Mouse (Mus musculus) liver, embryonic 14.5 days (tissue): Measurements from ENCODE around the gene Kifc3. TPM values are rescaled to one million over a fixed set of nuclear protein-coding genes. Genes with fewer than 3 reads are reported as not detected.

Experiments
- ATAC-seq: fragments of 200-750 bp; cut with Nextera tagmentation; 2 replicates; pipeline ENCODE4 v1.8.0; 2017; ENCODE audit warnings: moderate number of reproducible peaks, mild to moderate bottlenecking, moderate library complexity; ENCODE audit not compliant: insufficient read depth
- DNase-seq, 3 experiments: peaks; one replicate each; pipeline ENCODE4 v3.0.0-alpha.2; 2012 to 2013; ENCODE audit warnings: low read depth in 3 of 3, low spot score in 3 of 3
- H3K27ac ChIP-seq: fragments of 300-500 bp; sonication (generic); 2 replicates; pipeline ENCODE4 v1.5.1; 2014; ENCODE audit warnings: moderate library complexity, mild to moderate bottlenecking, control low read depth, inconsistent platforms
- H3K27me3 ChIP-seq: fragments of 300-500 bp; sonication (generic); 2 replicates; pipeline ENCODE4 v1.6.1; 2014; ENCODE audit warnings: mild to moderate bottlenecking, low read length, moderate library complexity; ENCODE audit not compliant: control insufficient read depth, insufficient read depth
- H3K36me3 ChIP-seq: fragments of 300-500 bp; sonication (generic); replicated peaks from 2 replicates; pipeline ENCODE4 v1.6.1; 2014; ENCODE audit warnings: low read depth; ENCODE audit not compliant: control insufficient read depth, insufficient read depth
- H3K4me1 ChIP-seq, 2 experiments: fragments of 200-500 bp in 1 of 2; fragments of 300-500 bp in 1 of 2; sonication (generic) in 1 of 2; replicated peaks; 2 replicates each; pipeline ENCODE4 v1.6.1; 2012 to 2014; ENCODE audit warnings: antibody characterized with exemption in 1 of 2, inconsistent platforms in 1 of 2, low read length in 1 of 2; ENCODE audit not compliant: control insufficient read depth in 2 of 2, insufficient read depth in 2 of 2
- H3K4me2 ChIP-seq: fragments of 300-500 bp; sonication (generic); 2 replicates; pipeline ENCODE4 v1.6.1; 2014; ENCODE audit warnings: low read depth, mild to moderate bottlenecking, control low read depth, moderate library complexity
- H3K4me3 ChIP-seq, 2 experiments: fragments of 200-500 bp in 1 of 2; fragments of 300-500 bp in 1 of 2; sonication (generic) in 1 of 2; 2 replicates each; pipeline ENCODE4 v1.5.1; 2012 to 2014; ENCODE audit warnings: low read depth in 2 of 2, low read length in 2 of 2, mild to moderate bottlenecking in 2 of 2, control low read depth in 1 of 2, inconsistent platforms in 1 of 2, moderate library complexity in 1 of 2; ENCODE audit not compliant: insufficient read depth in 1 of 2
- H3K9ac ChIP-seq: fragments of 300-500 bp; sonication (generic); replicated peaks from 2 replicates; pipeline ENCODE4 v1.6.1; 2014; ENCODE audit warnings: mild to moderate bottlenecking, control low read depth, moderate library complexity
- H3K9me3 ChIP-seq: fragments of 300-500 bp; sonication (generic); 2 replicates; pipeline ENCODE4 v1.6.1; 2016; ENCODE audit warnings: low read length, mixed read lengths; ENCODE audit not compliant: control insufficient read depth
- CTCF ChIP-seq: IDR thresholded peaks from 2 replicates; pipeline ENCODE4 v1.5.1; 2016; ENCODE audit warnings: antibody characterized with exemption, low read depth, control low read depth
- EP300 ChIP-seq: IDR thresholded peaks from 2 replicates; pipeline ENCODE4 v1.6.1; 2016; ENCODE audit warnings: antibody characterized with exemption, low read depth
- WGBS: fragments of 180-500 bp; shearing (Covaris S2); extraction: QIAGEN DNeasy Blood & Tissue Kit; methylation state at CpG from one replicate; pipeline ENCODE4 v1.1.7; 2014; ENCODE audit not compliant: insufficient replicate concordance; 5-methylcytosine and 5-hydroxymethylcytosine counted together
- polyA plus RNA-seq, 2 experiments: library from polyadenylated mRNA; depleted of rRNA in 1 of 2; stranded (reverse) in 1 of 2; unstranded in 1 of 2; fragments of >200 nt; fragmentation: Nextera tagmentation in 1 of 2; extraction: Ambion mirVana in 1 of 2; gene quantifications; 2 replicates each; pipeline versions ENCODE4 v1.2.1 to v1.2.3; 2012 to 2014

Gene Kifc3
- polyA plus RNA-seq, 2 experiments: 2.5 to 4.0 TPM

DNA sequence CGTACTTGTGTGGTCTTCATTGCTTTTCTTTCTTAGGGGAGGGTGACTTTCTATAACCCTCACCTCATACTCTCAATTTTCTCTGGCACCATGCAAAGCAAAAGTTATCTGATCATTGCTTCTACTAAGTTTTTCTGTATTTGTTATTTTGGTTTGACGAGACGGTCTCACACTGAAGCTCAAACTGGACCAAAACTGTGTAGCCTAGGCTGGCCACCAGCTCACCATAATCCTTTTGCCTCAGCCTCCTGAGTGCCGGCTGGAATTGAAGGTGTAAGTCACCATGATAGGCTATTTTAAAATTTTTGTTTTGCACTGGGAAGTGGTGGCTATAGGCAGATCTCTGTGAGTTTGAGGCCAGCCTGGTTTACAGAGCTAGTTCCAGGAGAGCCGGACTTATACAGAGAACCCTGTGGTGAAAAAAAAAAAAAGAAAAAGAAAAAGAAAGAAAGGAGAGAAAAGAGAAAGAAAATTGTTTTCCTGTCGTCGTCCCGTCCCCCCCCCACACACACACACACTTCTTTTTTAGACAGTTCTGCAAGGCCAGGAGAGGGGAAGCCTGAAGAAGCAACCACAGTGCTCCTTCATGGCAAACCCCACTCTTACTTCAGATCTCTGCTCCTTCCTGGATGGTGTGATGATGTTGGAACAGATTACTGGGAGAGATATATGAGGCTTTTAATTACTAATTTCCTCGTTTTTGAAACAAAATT lies 870 bp upstream of the Kifc3 start:
- no peaks in the 10 kb centered on the region for H3K4me1 ChIP-seq
- H3K4me3 ChIP-seq: no peak overlapping the region
- ATAC-seq: no peak
- no peaks in the 10 kb centered on the region for H3K27me3 ChIP-seq
- H3K4me2 ChIP-seq: no peak overlapping the region
- H3K27ac ChIP-seq: no peak overlapping the region
- no peaks in the 10 kb centered on the region for H3K9me3 ChIP-seq
- H3K36me3 ChIP-seq: no peaks in the 10 kb centered on the region
- no peak for DNase-seq
- WGBS: 34% methylated on average over 9 of the region's 9 CpGs
- TF ChIP-seq CTCF (no peak), EP300 (no peak)
- no peak overlapping the region for H3K9ac ChIP-seq

DNA sequence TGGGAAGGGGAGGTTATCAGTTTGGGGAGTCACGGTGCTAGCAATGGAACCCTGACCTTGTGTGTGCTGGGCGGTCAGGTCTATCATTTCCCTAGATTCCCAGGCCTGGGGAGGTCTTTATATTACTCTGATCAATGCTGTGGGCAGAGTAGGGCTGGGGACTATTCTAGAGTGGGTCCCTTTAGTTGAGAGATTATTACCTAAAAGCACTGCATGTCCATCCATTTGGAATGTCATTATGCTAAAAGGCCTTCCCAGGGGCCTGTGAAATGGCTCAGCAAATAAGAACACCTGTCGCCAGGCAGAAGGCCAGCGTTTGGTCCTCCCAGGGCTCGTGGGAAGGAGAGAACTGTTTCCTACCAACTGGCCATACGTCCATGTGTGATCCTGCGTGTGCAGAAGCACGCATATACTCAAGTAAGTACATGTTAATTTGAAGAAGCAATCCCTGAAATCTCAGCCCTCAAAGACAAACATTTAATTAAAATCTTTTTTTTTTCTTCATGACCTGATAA lies 499 bp downstream of the Kifc3 start:
- no peaks in the 10 kb centered on the region for H3K4me1 ChIP-seq
- DNase-seq: no peak
- H3K27me3 ChIP-seq: no peaks in the 10 kb centered on the region
- ATAC-seq: no peak
- no peak overlapping the region for H3K27ac ChIP-seq
- no peak for TF ChIP-seq CTCF
- no peak for TF ChIP-seq EP300
- H3K36me3 ChIP-seq: no peaks in the 10 kb centered on the region
- 68% methylated on average over 8 of the region's 8 CpGs for WGBS
- no peak overlapping the region for H3K4me2 ChIP-seq
- H3K9me3 ChIP-seq: no peaks in the 10 kb centered on the region
- no peak overlapping the region for H3K4me3 ChIP-seq
- no peak overlapping the region for H3K9ac ChIP-seq

DNA sequence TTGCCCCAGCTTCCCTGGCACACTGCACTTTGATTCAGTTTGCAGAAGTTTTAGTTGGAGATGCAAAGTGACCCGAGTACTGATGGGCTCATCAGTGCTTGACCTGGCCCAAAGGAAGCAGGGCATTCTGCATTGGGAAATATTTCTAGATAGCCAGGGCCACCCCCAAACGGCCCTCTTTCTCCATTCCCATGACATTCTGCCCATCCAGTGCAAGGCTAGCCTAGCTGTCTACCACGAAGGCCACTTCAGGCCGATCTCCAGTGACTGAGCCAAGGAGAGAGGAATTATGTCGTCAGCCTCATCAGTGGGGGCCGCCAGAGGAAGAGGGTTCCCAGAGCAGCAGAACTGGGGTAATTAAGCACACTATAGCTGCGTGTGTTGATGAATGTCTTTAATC lies 1.1 kb downstream of the Kifc3 start:
- ATAC-seq (no peak), DNase-seq (no peak)
- no peaks in the 10 kb centered on the region for H3K27me3 ChIP-seq
- no peak overlapping the region for H3K9ac ChIP-seq
- no peaks in the 10 kb centered on the region for H3K4me1 ChIP-seq
- H3K9me3 ChIP-seq: no peaks in the 10 kb centered on the region
- H3K36me3 ChIP-seq: no peaks in the 10 kb centered on the region
- no peak overlapping the region for H3K4me3 ChIP-seq
- no peak overlapping the region for H3K4me2 ChIP-seq
- 50% methylated on average over 7 of the region's 7 CpGs for WGBS
- TF ChIP-seq CTCF: no peak
- no peak for TF ChIP-seq EP300
- no peak overlapping the region for H3K27ac ChIP-seq

DNA sequence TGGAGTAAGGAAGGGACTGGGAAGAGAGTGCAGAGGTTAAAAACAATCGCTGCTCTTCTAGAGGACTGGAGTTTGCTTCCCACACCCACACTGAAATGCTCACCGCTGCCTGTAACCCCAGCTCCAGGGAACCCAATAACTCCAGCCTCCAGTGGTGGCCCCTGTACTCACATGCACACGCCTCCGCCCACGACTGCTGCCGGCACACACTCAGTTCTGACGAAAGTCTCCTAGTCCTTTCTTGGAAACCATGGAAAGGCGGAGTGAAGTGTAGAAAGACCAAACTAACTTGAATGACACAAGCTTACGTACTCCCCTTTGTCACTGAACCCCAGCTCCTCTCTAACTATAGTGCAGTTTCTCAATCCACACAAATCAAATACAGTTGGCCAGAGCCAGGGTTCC lies 2.6 kb downstream of the Kifc3 start:
- no peak; the same call in 1 of the 2 replicates for TF ChIP-seq CTCF
- no peak for TF ChIP-seq EP300
- no peaks in the 10 kb centered on the region for H3K27me3 ChIP-seq
- H3K9ac ChIP-seq: no peak overlapping the region
- no peak overlapping the region for H3K4me3 ChIP-seq
- no peaks in the 10 kb centered on the region for H3K36me3 ChIP-seq
- H3K9me3 ChIP-seq: no peaks in the 10 kb centered on the region
- H3K4me1 ChIP-seq: no peaks in the 10 kb centered on the region
- no peak for ATAC-seq
- no peak overlapping the region for H3K27ac ChIP-seq
- no peak overlapping the region for H3K4me2 ChIP-seq
- WGBS: 65% methylated on average over 9 of the region's 9 CpGs
- DNase-seq: no peak

DNA sequence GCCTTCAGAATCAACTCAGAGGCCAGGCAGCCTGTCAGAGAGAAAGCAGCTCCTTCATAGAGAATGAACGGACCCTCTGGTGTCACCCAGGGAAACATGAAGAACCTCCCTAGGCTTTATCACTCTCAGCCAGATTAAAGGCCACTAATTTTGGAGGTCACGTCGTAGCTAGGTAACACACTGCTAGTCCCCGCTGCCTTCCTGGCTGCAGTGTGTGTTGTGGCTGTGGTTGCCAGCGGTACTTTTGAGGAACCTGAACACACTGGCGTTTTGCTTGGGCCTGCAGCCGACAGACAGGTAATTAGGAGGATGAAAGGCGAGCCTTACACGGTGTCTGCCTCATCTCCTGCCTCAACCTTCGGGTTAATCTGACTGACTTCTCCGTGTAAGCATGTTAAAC lies 6.9 kb downstream of the Kifc3 start:
- Histone ChIP-seq H3K4me2 (no peak overlapping the region), H3K4me3 (no peak overlapping the region), H3K27me3 (no peaks in the 10 kb centered on the region), H3K9ac (no peak overlapping the region), H3K9me3 (no peaks in the 10 kb centered on the region), H3K4me1 (0 out of 4 replicates have a peak, but pooled peaks cover 0 to 3% of the 10 kb centered on the region in 2 experiments), H3K27ac (no peak overlapping the region), H3K36me3 (no peaks in the 10 kb centered on the region)
- TF ChIP-seq EP300 (no peak), CTCF (no peak)
- DNase-seq: no peak
- no peak for ATAC-seq
- WGBS: 43% methylated on average over 11 of the region's 11 CpGs
